In the genomic region with DNA sequence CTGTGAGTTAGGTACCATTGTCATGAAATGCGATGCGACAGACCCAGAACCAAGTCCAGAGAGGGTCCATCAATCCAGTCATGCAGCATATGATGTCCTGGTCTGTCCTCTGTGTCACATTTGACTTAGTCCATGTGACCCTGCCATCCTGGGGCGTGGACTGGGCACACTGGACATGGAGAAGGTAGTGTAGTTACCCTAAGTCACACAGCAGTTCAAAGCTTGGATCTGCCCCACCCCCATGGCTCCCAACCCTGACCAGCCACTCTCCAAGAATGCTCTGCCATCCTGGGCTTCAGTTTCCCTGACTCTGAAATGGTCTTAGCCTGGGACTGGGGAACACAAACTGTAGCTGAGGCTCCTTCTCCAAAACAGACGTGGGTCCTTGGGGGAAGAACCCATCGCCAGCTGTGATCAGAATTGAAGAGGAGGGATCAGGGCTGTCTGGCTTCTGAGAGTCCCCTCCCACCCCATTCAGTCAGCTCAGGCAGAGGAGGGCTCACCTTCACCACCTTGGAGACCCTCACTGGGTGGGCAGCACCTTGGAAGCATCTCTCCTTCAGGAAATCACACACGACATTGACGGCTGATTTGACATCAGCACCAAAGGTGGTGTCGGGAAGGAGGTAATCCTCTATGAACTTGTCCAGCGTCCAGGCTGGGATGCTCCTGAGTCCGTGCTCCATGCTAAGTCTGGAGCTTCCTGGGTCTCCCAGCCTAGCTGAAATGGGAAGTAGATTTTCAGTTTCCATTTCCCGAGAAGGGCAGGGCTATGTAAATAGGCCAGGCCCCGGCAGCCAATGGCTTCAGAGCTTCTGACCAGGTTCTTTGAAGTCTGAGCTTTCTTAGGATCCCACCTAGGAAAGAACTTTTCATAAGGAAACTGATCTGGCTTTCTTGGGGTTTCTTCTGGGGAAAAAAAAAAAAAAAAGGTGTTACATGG, we compare ENCODE assay signal across 8 mouse cellular contexts. TPM values are rescaled to one million over a fixed set of nuclear protein-coding genes. Genes with fewer than 3 reads are reported as not detected.
DNase-seq lines count a peak whose midpoint lies in the region; ATAC-seq and TF ChIP-seq lines count a peak whose summit lies in the region.
"Not testable (repeated sequence)": the region's sequence is repeated elsewhere in the genome, so short reads cannot be mapped to it uniquely, and the experiment has no call there.

A gene (minus strand): TSS at position 731 of the 943 bp plus-strand sequence.

- H3K27me3 ChIP-seq in intestine, postnatal 0 days (replicated peaks; ENCODE audit: control insufficient read depth, insufficient read depth, low read length); liver, embryonic 12.5 days (replicated peaks); stomach, embryonic 15.5 days (replicated peaks): not testable (repeated sequence)

- not testable (repeated sequence) for H3K36me3 ChIP-seq in intestine, postnatal 0 days (ENCODE audit: control insufficient read depth, insufficient read depth); liver, embryonic 12.5 days; stomach, embryonic 15.5 days
- peaks cover 20% of the 10 kb centered on the region for H3K36me3 ChIP-seq in macrophage (ENCODE audit: inconsistent target)

- DNase-seq in 3T3-L1 (ENCODE audit: low read depth, low spot score) (peak; percentile 22), R1 (ENCODE audit: low read depth, low spot score) (peak; percentile 77)
- DNase-seq in embryo, embryonic 10.5 days (ENCODE audit: low spot score), result peak; percentile 37

- H3K4me1 ChIP-seq in intestine, postnatal 0 days (replicated peaks; ENCODE audit: control insufficient read depth, insufficient read depth, low read length); liver, embryonic 12.5 days; stomach, embryonic 15.5 days: not testable (repeated sequence)

- H3K4me2 ChIP-seq in intestine, postnatal 0 days (replicated peaks; ENCODE audit: low read depth), result peak within 1 kb of the TSS; percentile 64
- H3K4me2 ChIP-seq in liver, embryonic 12.5 days, result 0 out of 2 replicates have a peak within 1 kb of the TSS, but pooled peaks have one; percentile 10
- H3K4me2 ChIP-seq in stomach, embryonic 15.5 days, result 0 out of 2 replicates have a peak within 1 kb of the TSS, but pooled peaks have one; percentile 23

- H3K4me3 ChIP-seq in intestine, postnatal 0 days (ENCODE audit: low read depth, low read length), result peak within 1 kb of the TSS; percentile 36
- H3K4me3 ChIP-seq in liver, embryonic 12.5 days; stomach, embryonic 15.5 days (replicated peaks): not testable (repeated sequence)
- peak within 1 kb of the TSS; percentile 73 for H3K4me3 ChIP-seq in macrophage (ENCODE audit: inconsistent target)

- H3K9me3 ChIP-seq in intestine, postnatal 0 days (ENCODE audit: control insufficient read depth); liver, embryonic 12.5 days (replicated peaks); stomach, embryonic 15.5 days: not testable (repeated sequence)

- not testable (repeated sequence) for H3K27ac ChIP-seq in intestine, postnatal 0 days (ENCODE audit: low read depth, low read length); liver, embryonic 12.5 days; stomach, embryonic 15.5 days
- H3K27ac ChIP-seq in macrophage, result peak within 1 kb of the TSS; percentile 74

- WGBS in intestine, postnatal 0 days, result 37% methylated on average over 8 of the region's 12 CpGs
- 25% methylated on average over 10 of the region's 12 CpGs for WGBS in liver, embryonic 12.5 days (ENCODE audit: insufficient replicate concordance)
- WGBS in macrophage (ENCODE audit: missing documents), result 34% methylated on average over 7 of the region's 12 CpGs
- 36% methylated on average over 9 of the region's 12 CpGs for WGBS in stomach, embryonic 15.5 days

- TF ChIP-seq CTCF in intestine, postnatal 0 days (IDR thresholded peaks at IDR 0.05; ENCODE audit: low read depth), result not testable (repeated sequence)

- 0 out of 2 replicates have a peak within 1 kb of the TSS, but pooled peaks have one; percentile 27 for H3K9ac ChIP-seq in intestine, postnatal 0 days (ENCODE audit: low read depth, low read length)
- H3K9ac ChIP-seq in liver, embryonic 12.5 days; stomach, embryonic 15.5 days: not testable (repeated sequence)

- peak; percentile 89 for ATAC-seq in granulocyte monocyte progenitor cell, adult 5-6 weeks (replicated peaks; ENCODE audit: poor library complexity, severe bottlenecking)
- peak; percentile 79 for ATAC-seq in intestine, postnatal 0 days
- not testable (repeated sequence) for ATAC-seq in liver, embryonic 12.5 days
- peak; percentile 43; the same call in 1 of the 2 replicates for ATAC-seq in stomach, embryonic 15.5 days (ENCODE audit: insufficient read depth, low FRiP score, low read depth)

- peaks cover 53% of the 10 kb centered on the region for H3K79me2 ChIP-seq in macrophage (ENCODE audit: inconsistent target)

RNA-seq across cellular contexts. Expression of the gene that starts here (rescaled TPM):
- 11.6 and 14.6 TPM in 2 replicates for total RNA-seq in granulocyte monocyte progenitor cell, adult 5-6 weeks (2014; fragmentation: Nextera tagmentation)
- total RNA-seq in granulocyte monocyte progenitor cell, adult 5-6 weeks (2017), result 10.4 and 14.3 TPM in 2 replicates
- polyA plus RNA-seq in intestine, postnatal 0 days (2015; fragmentation: Nextera tagmentation; extraction: Ambion mirVana), result 65.4 and 65.6 TPM in 2 replicates
- 2.2 TPM in 2 replicates for polyA plus RNA-seq in liver, embryonic 12.5 days (2016; fragmentation: Nextera tagmentation; extraction: Ambion mirVana)
- total RNA-seq in macrophage (2018; cell fraction: chromatin; rRNA removed), result 100 to 1,000 TPM in 15 of 26 experiments, 10 to 100 TPM in 11; 62.5 to 395 (median 176) TPM
- 100 to 1,000 TPM in 24 of 26 experiments, 10 to 100 TPM in 2; 99.1 to 392 (median 214) TPM for total RNA-seq in macrophage (2018; cell fraction: cytosol; rRNA removed)
- 100 to 1,000 TPM; 107 to 555 (median 235) TPM for total RNA-seq in macrophage (2018; cell fraction: nucleus; rRNA removed)
- 69.3 to 185 TPM (median 154 TPM) in 3 replicates for polyA plus RNA-seq in macrophage (2018)
- 4.1 and 4.6 TPM in 2 replicates for polyA plus RNA-seq in stomach, embryonic 15.5 days (2015; fragmentation: Nextera tagmentation; extraction: Ambion mirVana)

Comparison
In these comparisons a context has a peak if more than half of its experiments do, and no peak if none do; other contexts are left out.
1. RNA of the gene that starts here (polyA plus RNA-seq): 69.3 to 185 TPM in macrophage and 65.4 to 65.6 TPM in intestine, postnatal 0 days; 4.1 to 4.6 TPM in stomach, embryonic 15.5 days and 2.2 TPM in liver, embryonic 12.5 days; every median in the first group is over 10 times any median in the second.
2. DNase-seq: peak in every context shown above with its lines; median percentile 77 in R1; 37 in embryo, embryonic 10.5 days; 22 in 3T3-L1.
3. H3K4me2 ChIP-seq: peak in every context shown above with its lines; median percentile 64 in intestine, postnatal 0 days; 23 in stomach, embryonic 15.5 days; 10 in liver, embryonic 12.5 days.